Mouse (Mus musculus): Measurements from ENCODE around the gene Plvap. TPM values are rescaled to one million over a fixed set of nuclear protein-coding genes. Genes with fewer than 3 reads are reported as not detected.

Plvap gene
- polyA plus RNA-seq, 1 experiment from 2014 or later: 165 TPM

DNA sequence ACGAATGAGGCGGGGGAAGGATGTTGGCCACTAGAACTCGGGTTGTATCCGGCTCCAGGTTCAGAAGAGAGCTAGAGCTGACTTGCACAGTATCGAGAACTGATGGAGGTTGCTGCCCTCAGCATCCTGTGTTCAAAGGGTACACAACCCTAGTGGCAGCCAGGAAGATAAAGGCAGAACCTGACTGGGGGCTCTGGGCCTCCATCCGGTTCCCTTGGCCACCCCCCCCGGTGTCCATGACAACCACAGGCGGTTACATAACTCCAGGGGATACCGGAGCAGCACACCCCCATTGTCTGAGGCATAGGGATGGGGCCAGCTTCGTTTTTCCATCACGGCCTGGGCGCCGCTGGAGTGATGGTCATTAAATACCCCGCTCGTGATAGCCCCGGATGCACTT lies 48.8 kb downstream of the Plvap start:
- ATAC-seq (ENCODE audit: low FRiP score, low TSS enrichment): no peak
- peak overlapping the region; percentile 83 for H3K4me2 ChIP-seq (replicated peaks; ENCODE audit: low read depth, low read length)
- H3K27ac ChIP-seq (ENCODE audit: low read length): no peak overlapping the region

DNA sequence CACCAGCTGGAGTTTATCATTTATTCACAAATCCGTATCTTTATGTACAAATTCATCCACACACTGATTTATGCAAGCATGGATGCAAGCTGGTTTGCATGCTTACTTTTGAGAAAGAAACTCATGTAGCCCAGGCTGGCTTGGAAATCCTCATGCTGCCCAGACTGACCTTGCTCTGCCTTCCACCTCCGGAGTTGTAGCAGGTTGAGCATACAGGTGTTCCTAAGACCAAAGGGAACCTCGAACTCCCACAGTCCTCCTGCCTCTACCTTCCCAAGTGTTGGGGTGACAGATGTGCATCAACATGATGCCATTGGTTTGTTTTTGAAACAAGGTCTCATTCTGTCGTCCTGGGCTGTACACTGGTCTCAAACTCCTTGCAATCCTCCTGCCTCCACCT lies 49.4 kb downstream of the Plvap start:
- H3K9ac ChIP-seq (replicated peaks; ENCODE audit: low read length): no peak overlapping the region; the same call in 1 of the 2 replicates
- ATAC-seq (ENCODE audit: low FRiP score, low TSS enrichment): no peak
- peaks cover 25% of the 10 kb centered on the region for H3K4me1 ChIP-seq (ENCODE audit: insufficient read depth, low read length)
- 76% methylated on average over 4 of the region's 4 CpGs for WGBS
- no peak overlapping the region for H3K27ac ChIP-seq (ENCODE audit: low read length)
- H3K4me3 ChIP-seq (ENCODE audit: low read length): peak overlapping the region; percentile 82; the same call in 1 of the 2 replicates
- H3K27me3 ChIP-seq (ENCODE audit: insufficient read depth, low read length): no peaks in the 10 kb centered on the region
- H3K36me3 ChIP-seq (ENCODE audit: insufficient read depth, low read length): peaks cover 13% of the 10 kb centered on the region; the same call in 1 of the 2 replicates
- no peaks in the 10 kb centered on the region for H3K9me3 ChIP-seq (ENCODE audit: low read length)
- H3K4me2 ChIP-seq (replicated peaks; ENCODE audit: low read depth, low read length): peak overlapping the region; percentile 83

More for the DNA sequence above, 48.8 kb downstream of the Plvap start:
- Histone ChIP-seq H3K36me3 (ENCODE audit: insufficient read depth, low read length) (peaks cover 13% of the 10 kb centered on the region; the same call in 1 of the 2 replicates), H3K4me3 (ENCODE audit: low read length) (peak overlapping the region; percentile 82), H3K9me3 (ENCODE audit: low read length) (no peaks in the 10 kb centered on the region), H3K9ac (replicated peaks; ENCODE audit: low read length) (peak overlapping the region; percentile 82), H3K4me1 (ENCODE audit: insufficient read depth, low read length) (peaks cover 25% of the 10 kb centered on the region), H3K27me3 (ENCODE audit: insufficient read depth, low read length) (no peaks in the 10 kb centered on the region)
- WGBS: 4% methylated on average over 16 of the region's 16 CpGs

DNA sequence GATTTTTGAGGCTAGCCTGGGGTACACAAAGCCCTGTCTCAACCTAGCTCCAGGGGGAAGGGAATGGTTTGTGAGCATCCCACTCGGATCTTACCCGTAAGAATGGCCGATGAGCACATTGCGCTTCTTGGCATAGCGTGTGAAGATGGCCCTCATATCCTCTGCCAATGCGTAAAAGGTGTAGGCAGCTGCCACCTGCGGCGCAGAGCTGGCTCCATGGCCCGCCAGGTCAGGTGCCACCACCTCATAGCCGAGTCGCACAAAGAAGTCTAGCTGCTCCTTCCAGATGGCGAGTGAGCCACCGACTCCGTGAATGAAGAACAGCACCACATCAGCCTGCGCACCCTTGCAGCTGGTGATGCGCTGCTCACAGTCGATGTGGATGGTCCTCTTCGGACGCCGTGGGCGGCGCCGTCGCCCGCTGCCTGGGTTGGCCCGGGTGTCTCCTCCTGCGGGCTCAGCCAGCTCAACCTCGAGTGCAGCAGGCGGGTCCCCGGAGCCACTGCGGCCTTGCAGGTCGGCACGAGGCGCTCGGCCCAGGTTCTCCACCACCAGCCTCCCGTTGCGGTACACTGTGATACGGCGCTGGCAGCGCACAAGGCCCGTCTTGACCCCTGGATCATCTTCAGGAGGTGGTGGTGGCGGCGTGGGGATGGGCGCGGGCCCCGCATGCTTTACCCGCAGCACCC lies 50.3 kb downstream of the Plvap start:
- H3K4me1 ChIP-seq (ENCODE audit: insufficient read depth, low read length): peaks cover 25% of the 10 kb centered on the region
- WGBS: 89% methylated on average over 44 of the region's 47 CpGs
- H3K36me3 ChIP-seq (ENCODE audit: insufficient read depth, low read length): peaks cover 13% of the 10 kb centered on the region; the same call in 1 of the 2 replicates

DNA sequence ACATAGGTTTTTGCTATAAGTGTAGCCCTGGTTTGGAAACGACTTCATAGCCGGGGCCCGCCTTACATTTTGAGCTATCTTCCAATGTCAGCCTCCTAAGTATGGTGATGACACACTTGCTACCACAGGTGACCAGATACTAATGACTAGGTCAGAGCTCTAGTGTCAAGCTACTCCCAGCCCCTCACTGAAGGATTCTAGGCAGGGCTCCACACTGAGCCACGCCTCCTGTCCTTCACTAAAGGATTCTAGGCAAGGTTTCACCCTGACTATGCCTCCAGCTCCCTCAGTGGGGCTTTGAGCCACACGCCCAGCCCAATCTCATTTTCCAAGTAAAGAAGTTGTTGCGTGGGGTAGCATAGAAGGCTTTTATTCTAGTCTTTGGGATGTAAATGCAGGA lies 50.8 kb downstream of the Plvap start:
- WGBS: 93% methylated on average over 6 of the region's 6 CpGs
- Histone ChIP-seq H3K4me1 (ENCODE audit: insufficient read depth, low read length) (peaks cover 22% of the 10 kb centered on the region), H3K9me3 (ENCODE audit: low read length) (no peaks in the 10 kb centered on the region), H3K27me3 (ENCODE audit: insufficient read depth, low read length) (no peaks in the 10 kb centered on the region), H3K36me3 (ENCODE audit: insufficient read depth, low read length) (peaks cover 13% of the 10 kb centered on the region; the same call in 1 of the 2 replicates), H3K4me2 (replicated peaks; ENCODE audit: low read depth, low read length) (no peak overlapping the region), H3K4me3 (ENCODE audit: low read length) (no peak overlapping the region), H3K27ac (ENCODE audit: low read length) (no peak overlapping the region), H3K9ac (replicated peaks; ENCODE audit: low read length) (no peak overlapping the region)
- ATAC-seq (ENCODE audit: low FRiP score, low TSS enrichment): no peak

More for the DNA sequence above, 50.3 kb downstream of the Plvap start:
- no peaks in the 10 kb centered on the region for H3K27me3 ChIP-seq (ENCODE audit: insufficient read depth, low read length)
- no peak overlapping the region for H3K4me3 ChIP-seq (ENCODE audit: low read length)
- H3K9ac ChIP-seq (replicated peaks; ENCODE audit: low read length): no peak overlapping the region
- no peaks in the 10 kb centered on the region for H3K9me3 ChIP-seq (ENCODE audit: low read length)
- no peak overlapping the region for H3K27ac ChIP-seq (ENCODE audit: low read length)
- H3K4me2 ChIP-seq (replicated peaks; ENCODE audit: low read depth, low read length): no peak overlapping the region
- no peak for ATAC-seq (ENCODE audit: low FRiP score, low TSS enrichment)

DNA sequence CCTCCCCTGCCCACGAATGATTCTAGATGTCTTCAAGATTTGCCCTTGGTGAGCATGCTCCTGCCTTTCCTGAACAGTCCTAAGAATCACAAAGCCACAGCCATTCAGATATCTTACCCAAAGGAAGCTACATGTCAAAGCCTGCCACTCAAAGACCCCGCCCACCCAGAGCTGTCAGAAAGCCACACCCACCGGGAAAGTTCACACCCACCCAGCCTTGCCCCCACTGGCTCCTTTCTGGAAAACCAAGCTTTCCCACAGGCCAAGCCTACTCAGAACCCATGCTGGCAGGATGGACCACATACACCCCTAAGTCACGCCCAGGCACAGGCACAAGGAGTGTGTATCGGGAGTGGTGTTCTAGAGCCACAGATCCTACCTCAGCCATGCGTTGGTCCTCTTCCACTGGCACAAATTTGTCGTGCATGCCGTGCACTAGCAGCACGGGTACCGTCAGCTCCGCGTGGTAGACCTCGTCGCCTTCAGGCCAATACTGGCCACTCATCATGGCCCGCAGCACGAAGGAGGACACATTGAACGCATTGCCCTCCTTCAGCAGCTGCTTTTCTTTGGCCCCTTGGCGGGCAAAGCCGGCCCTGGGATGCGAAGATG lies 53.8 kb downstream of the Plvap start:
- Histone ChIP-seq H3K27ac (ENCODE audit: low read length) (no peak overlapping the region), H3K4me2 (replicated peaks; ENCODE audit: low read depth, low read length) (no peak overlapping the region), H3K9ac (replicated peaks; ENCODE audit: low read length) (no peak overlapping the region), H3K36me3 (ENCODE audit: insufficient read depth, low read length) (peaks cover 13% of the 10 kb centered on the region; the same call in 1 of the 2 replicates), H3K27me3 (ENCODE audit: insufficient read depth, low read length) (no peaks in the 10 kb centered on the region), H3K4me3 (ENCODE audit: low read length) (no peak overlapping the region), H3K4me1 (ENCODE audit: insufficient read depth, low read length) (peaks cover 7% of the 10 kb centered on the region; the same call in 1 of the 2 replicates), H3K9me3 (ENCODE audit: low read length) (no peaks in the 10 kb centered on the region)
- ATAC-seq (ENCODE audit: low FRiP score, low TSS enrichment): no peak
- WGBS: 81% methylated on average over 20 of the region's 20 CpGs

DNA sequence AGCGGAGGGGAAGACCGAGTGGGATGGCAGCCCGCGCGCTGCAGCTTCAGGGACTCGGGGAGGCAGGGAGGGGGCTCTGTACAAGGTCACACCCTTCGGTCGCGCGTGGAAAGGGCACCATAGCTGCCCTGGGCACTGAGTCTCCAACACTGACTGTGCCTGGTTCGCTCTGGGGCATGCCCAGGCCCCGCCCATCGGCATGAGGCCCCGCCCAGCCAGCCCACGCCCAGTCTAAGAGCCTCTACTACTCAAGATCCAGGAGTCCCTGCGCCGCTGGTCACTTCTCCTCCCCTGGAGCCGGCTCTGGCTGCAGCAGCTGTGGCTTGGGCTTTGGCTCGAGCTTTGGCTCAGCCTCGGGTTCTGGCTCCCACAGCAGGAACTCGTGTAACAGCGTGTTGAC lies 54.6 kb downstream of the Plvap start:
- no peak overlapping the region for H3K4me2 ChIP-seq (replicated peaks; ENCODE audit: low read depth, low read length)
- H3K4me1 ChIP-seq (ENCODE audit: insufficient read depth, low read length): no peaks in the 10 kb centered on the region
- no peaks in the 10 kb centered on the region for H3K9me3 ChIP-seq (ENCODE audit: low read length)
- ATAC-seq (ENCODE audit: low FRiP score, low TSS enrichment): no peak
- no peak overlapping the region for H3K9ac ChIP-seq (replicated peaks; ENCODE audit: low read length)
- H3K36me3 ChIP-seq (ENCODE audit: insufficient read depth, low read length): peaks cover 13% of the 10 kb centered on the region; the same call in 1 of the 2 replicates
- H3K27ac ChIP-seq (ENCODE audit: low read length): no peak overlapping the region
- 45% methylated on average over 22 of the region's 22 CpGs for WGBS
- H3K27me3 ChIP-seq (ENCODE audit: insufficient read depth, low read length): no peaks in the 10 kb centered on the region
- no peak overlapping the region for H3K4me3 ChIP-seq (ENCODE audit: low read length)

DNA sequence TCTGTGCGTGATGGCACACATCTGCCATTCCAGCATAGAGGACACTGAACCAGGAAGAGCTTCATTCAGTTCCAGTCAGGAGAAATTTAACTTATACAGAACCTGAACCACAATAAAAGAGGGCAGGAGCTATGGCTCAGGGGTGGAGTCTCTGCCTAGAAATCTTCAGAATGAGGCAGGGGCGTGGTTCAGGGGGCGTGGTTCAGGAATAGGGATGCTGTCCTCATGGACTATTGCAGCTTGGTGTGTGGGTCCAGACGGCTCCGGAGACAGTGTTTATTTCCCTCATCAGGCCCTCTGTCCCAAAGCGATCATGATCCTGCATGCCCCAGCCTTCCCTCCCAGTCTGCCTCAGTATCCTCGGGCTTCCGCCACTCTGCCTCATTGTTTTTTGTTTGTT lies 56.9 kb downstream of the Plvap start:
- no peak overlapping the region for H3K9ac ChIP-seq (replicated peaks; ENCODE audit: low read length)
- no peaks in the 10 kb centered on the region for H3K9me3 ChIP-seq (ENCODE audit: low read length)
- no peak overlapping the region for H3K4me2 ChIP-seq (replicated peaks; ENCODE audit: low read depth, low read length)
- no peak overlapping the region for H3K27ac ChIP-seq (ENCODE audit: low read length)
- no peak for ATAC-seq (ENCODE audit: low FRiP score, low TSS enrichment)
- H3K27me3 ChIP-seq (ENCODE audit: insufficient read depth, low read length): no peaks in the 10 kb centered on the region
- WGBS: 76% methylated on average over 8 of the region's 8 CpGs
- H3K4me3 ChIP-seq (ENCODE audit: low read length): no peak overlapping the region
- H3K4me1 ChIP-seq (ENCODE audit: insufficient read depth, low read length): no peaks in the 10 kb centered on the region
- H3K36me3 ChIP-seq (ENCODE audit: insufficient read depth, low read length): peaks cover 5% of the 10 kb centered on the region; the same call in 1 of the 2 replicates

DNA sequence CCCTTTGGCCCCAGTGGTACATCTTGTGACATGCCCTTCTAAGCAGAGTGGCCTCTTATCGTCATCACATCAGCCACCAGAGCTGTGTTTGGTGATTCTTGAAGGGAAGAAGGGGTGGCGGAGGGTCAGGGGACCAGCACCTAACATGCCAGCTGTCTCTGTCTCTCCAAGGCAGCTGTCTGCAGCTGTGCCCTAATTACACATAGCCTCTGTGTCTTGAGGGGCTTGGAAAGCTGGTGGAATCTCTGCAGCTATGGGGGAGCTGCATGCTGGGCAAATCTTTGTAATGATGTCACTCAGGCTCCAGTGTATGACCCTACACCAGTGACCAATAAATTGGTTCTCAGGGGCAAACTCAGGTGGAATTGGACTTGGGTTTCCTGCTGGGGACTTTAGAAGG lies 58.9 kb downstream of the Plvap start:
- ATAC-seq (ENCODE audit: low FRiP score, low TSS enrichment): no peak
- no peak overlapping the region for H3K9ac ChIP-seq (replicated peaks; ENCODE audit: low read length)
- no peaks in the 10 kb centered on the region for H3K36me3 ChIP-seq (ENCODE audit: insufficient read depth, low read length)
- H3K4me3 ChIP-seq (ENCODE audit: low read length): no peak overlapping the region
- WGBS: 59% methylated on average over 2 of the region's 2 CpGs
- no peak overlapping the region for H3K27ac ChIP-seq (ENCODE audit: low read length)
- H3K9me3 ChIP-seq (ENCODE audit: low read length): no peaks in the 10 kb centered on the region
- no peaks in the 10 kb centered on the region for H3K27me3 ChIP-seq (ENCODE audit: insufficient read depth, low read length)
- H3K4me2 ChIP-seq (replicated peaks; ENCODE audit: low read depth, low read length): no peak overlapping the region
- no peaks in the 10 kb centered on the region for H3K4me1 ChIP-seq (ENCODE audit: insufficient read depth, low read length)

DNA sequence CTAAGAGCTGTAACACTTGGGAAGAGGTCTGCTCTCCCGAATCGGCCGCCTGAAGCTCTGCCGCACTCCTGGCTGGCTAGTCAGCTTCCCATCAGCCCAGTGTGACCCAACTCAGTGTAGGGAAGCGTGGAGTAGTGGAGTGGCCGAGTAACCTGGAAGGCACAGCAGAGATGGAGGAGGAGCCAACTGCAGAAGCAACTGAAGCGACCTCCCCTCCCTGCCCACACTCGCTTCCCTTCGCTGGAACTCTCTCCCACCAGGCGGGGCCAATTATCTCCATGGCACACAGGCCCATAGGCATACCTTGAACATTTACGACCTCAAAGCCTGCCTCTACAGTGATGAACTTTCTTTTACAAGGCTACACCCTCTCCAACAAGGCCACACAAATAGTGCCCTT lies 59.8 kb downstream of the Plvap start:
- 36% methylated on average over 11 of the region's 11 CpGs for WGBS

DNA sequence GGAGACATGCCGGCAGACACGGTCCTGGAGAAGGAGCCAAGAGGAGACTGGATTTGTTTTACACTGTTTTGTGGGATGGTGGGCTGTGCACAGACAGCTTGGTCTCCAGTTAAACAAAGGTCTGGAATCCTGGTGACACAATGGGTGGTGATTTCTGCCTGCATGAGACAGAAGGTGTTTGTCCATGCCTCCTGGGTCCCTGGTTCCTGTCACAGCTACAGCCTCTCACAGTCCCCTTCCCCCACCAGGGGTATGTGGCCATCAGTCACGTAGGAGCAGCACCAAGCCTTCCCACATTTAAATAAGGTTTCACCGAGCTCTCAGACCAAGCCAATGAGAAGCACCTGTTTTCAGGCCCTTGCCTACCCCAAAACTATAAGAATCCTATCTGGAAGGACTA lies 60.2 kb downstream of the Plvap start:
- Histone ChIP-seq H3K9me3 (ENCODE audit: low read length) (no peaks in the 10 kb centered on the region), H3K4me3 (ENCODE audit: low read length) (no peak overlapping the region), H3K27ac (ENCODE audit: low read length) (no peak overlapping the region), H3K4me2 (replicated peaks; ENCODE audit: low read depth, low read length) (no peak overlapping the region), H3K9ac (replicated peaks; ENCODE audit: low read length) (no peak overlapping the region), H3K36me3 (ENCODE audit: insufficient read depth, low read length) (no peaks in the 10 kb centered on the region), H3K27me3 (ENCODE audit: insufficient read depth, low read length) (no peaks in the 10 kb centered on the region), H3K4me1 (ENCODE audit: insufficient read depth, low read length) (no peaks in the 10 kb centered on the region)
- ATAC-seq (ENCODE audit: low FRiP score, low TSS enrichment): no peak
- 62% methylated on average over 4 of the region's 4 CpGs for WGBS

More for the DNA sequence above, 59.8 kb downstream of the Plvap start:
- Histone ChIP-seq H3K9me3 (ENCODE audit: low read length) (no peaks in the 10 kb centered on the region), H3K36me3 (ENCODE audit: insufficient read depth, low read length) (no peaks in the 10 kb centered on the region), H3K4me2 (replicated peaks; ENCODE audit: low read depth, low read length) (no peak overlapping the region), H3K4me3 (ENCODE audit: low read length) (no peak overlapping the region), H3K4me1 (ENCODE audit: insufficient read depth, low read length) (no peaks in the 10 kb centered on the region), H3K27ac (ENCODE audit: low read length) (no peak overlapping the region), H3K27me3 (ENCODE audit: insufficient read depth, low read length) (no peaks in the 10 kb centered on the region), H3K9ac (replicated peaks; ENCODE audit: low read length) (no peak overlapping the region)
- ATAC-seq (ENCODE audit: low FRiP score, low TSS enrichment): 0 out of 2 replicates have a peak, but pooled peaks have one; percentile 51

Measured in kidney, embryonic 16.5 days (tissue).